Mouse (Mus musculus): ENCODE measurements around the gene Fam53b.

The Fam53b gene

GRCm38 (mm10) chr7:132742912-132743311, 70.8 kb downstream of the Fam53b start:
- CTCF ChIA-PET, result no interaction called here

DNA sequence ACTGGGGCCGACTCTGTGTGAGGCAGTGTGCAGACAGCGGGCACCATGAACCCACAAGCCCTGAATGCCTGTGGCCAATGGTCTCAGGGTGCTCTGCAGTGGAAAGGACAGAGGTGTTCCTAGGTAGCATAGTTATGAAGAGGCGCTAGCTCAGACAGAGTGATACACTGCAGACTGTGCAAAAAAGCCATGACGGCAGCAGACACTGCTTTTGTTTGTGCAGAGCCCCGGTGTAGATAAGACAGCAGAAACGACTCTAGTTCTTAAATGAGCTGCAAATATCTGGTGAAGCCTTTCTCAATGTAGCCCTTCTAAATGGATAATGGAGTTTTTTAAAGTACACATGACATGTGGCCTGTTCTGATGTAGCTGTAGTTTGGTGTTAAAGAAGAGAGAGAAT, 73.9 kb downstream of the Fam53b start:
- CTCF ChIA-PET, result interaction anchor here (0.6 kb wide), 1 partner anchor 237 kb away, joined by 9 read pairs; no protein-coding TSS in a partner anchor

DNA sequence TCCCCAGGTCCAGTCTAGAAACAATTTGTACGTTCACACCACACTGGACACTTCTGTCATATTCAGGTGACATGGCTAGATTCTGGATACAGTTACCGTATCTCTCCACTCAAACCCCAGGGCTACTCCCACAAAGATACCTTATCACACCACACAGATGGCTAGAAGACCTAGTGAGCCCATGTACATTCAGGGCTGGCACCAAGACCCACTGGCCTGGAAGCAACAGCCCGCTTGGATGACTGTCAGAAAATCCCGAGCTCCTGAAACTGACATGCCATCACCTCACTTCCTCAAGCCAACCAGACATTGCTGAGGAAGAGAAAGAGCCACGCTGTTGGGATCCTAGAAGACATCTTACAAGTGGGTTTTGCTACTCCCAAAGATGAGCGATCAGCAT, 74.8 kb downstream of the Fam53b start:
- CTCF ChIA-PET, result no interaction called here

- CTCF ChIA-PET, result interaction anchor here (0.6 kb wide), 1 partner anchor 37 kb away, joined by 3 read pairs; no protein-coding TSS in a partner anchor
These were observed 77.4 kb downstream of the Fam53b start for GRCm38 (mm10) chr7:132736099-132736862.

- CTCF ChIA-PET, result interaction anchor here (0.5 to 1.2 kb wide), 5 partner anchors 14 to 184 kb away, joined by 3 to 5 read pairs (median 3); no protein-coding TSS in a partner anchor
These were observed 78.5 kb downstream of the Fam53b start for GRCm38 (mm10) chr7:132735145-132735544.

DNA sequence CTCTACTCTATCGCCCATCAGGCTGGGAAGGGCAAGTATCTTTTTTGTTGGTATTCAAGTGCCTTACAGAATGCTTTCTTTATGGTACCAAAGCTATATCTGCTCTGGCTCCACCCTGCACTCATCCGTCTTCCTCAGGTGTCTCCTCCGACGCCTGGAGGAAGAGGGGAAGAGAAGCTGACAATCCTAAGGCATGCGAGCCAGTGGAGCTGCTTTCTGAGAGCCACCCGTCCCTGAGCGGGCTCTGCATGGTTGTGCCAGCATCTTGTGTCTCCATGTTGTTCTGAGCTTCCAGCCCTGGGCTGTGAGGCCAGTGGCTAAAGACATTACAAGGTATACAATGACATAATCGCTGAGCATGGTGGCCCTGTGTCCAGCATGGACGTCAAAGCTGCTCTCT, 79.5 kb downstream of the Fam53b start:
- CTCF ChIA-PET, result interaction anchor here (1.0 to 1.2 kb wide), 2 partner anchors 43 to 79 kb away, joined by 3 to 5 read pairs; no protein-coding TSS in a partner anchor

DNA sequence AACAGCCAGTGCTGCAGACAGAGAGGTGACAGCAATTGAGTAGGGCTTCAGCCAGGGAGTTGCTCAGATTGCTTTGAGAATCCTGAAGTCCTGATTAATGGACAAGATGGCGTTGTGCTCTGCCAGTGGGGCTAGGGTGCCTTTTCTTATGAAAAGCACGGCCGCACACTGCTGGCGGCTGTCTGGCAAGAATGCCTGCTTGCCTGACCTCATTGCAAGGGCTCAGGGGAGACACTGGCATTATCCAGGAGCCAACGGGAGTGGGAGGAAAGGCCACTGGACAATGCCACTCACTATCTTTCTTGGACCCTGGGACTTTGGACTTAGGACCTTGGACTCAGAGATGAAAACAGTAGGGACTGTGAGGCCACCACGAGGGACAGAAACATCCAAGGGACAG, 80.2 kb downstream of the Fam53b start:
- CTCF ChIA-PET, result interaction anchor here (0.6 kb wide), 1 partner anchor 21 kb away, joined by 3 read pairs; no protein-coding TSS in a partner anchor

DNA sequence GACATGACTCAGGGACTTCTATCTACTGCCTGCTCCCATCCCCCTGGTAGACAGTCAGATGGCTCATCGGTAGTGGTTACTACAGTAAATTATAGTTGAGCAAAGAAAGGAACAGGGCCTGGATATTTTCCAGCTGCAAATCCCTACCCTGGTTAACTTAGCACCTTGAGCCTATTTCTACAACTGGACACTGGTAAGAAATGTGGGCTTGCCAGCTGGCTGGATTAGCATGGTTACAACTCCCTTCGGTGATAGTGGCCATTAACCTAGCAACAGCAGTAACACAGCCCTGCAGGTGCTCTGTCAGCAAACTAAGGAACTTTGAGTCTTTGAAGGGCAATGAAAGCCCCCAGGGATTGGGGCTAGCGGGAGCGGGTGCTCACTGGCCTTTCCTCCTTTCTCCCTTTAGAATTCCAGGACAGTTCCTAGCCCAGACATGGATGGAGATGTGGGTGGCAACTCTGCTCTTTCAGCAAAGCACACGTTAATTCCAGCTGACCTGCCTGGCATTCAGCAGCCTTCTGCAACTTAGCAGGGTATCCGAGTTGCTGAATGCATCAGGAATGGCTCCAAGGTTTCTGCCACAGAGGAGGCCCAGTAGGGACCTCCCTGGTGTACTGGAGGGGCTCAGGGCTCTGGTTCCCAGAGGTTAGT, 81.4 kb downstream of the Fam53b start:
- CTCF ChIA-PET, result no interaction called here

- CTCF ChIA-PET, result interaction anchor here (0.5 kb wide), 1 partner anchor 113 kb away, joined by 4 read pairs; no protein-coding TSS in a partner anchor
These were observed 82.1 kb downstream of the Fam53b start for GRCm38 (mm10) chr7:132731558-132731957.

GRCm38 (mm10) chr7:132730510-132730909, 83.2 kb downstream of the Fam53b start:
- CTCF ChIA-PET, result no interaction called here

- CTCF ChIA-PET, result no interaction called here
These were observed 84.4 kb downstream of the Fam53b start for GRCm38 (mm10) chr7:132729093-132729831.

GRCm38 (mm10) chr7:132726106-132726861, 87.4 kb downstream of the Fam53b start:
- CTCF ChIA-PET, result no interaction called here

DNA sequence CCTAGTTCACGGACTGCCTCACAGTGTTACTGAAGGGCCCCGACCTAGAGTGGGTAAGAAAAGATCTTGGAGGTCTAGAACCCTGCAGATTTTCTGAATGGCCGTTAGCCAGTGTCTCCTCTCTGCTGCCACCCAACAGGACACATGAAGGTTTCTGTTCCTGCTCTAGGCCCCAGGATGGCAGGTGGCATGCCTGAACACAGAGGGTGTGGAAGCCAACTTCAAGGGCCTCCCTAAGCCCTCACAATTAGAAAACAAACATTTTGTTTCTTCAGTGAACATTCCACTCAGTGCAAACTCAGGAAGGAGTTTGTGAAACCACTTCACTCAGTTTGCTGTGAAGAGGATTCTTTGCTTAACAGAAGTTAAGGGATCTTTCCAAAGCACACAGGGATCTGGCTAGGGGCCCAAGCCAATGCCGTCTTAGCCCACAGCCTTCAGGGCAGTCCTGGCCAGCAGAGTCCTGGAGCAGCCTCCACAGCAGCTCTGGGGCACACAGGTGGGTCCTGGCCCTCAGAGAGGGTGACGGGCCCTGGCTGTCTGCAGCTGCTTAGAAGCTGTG, 89.1 kb downstream of the Fam53b start:
- CTCF ChIA-PET, result no interaction called here

DNA sequence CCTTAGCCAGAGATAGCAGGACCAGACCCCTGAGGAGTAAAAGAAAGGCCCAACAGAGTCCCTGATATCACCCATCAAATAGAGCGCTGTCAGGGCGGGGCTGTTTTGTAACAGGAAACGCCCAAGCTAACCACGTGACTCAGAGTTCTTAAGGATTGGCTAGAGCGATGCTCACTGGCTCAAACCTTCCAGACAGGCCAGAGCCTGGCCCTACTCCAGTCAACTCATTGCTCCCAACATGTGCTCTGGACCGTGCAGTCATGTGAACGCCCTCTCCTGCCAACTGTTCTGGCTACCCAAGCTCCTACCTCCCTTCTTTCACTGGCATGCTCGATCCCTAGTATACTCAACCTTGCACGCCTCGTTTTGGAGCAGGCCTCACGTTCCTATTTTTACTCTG, 89.8 kb downstream of the Fam53b start:
- CTCF ChIA-PET, result no interaction called here

- CTCF ChIA-PET, result no interaction called here
These were observed 91.0 kb downstream of the Fam53b start for GRCm38 (mm10) chr7:132722401-132723370.

- CTCF ChIA-PET, result interaction anchor here (0.5 to 1.4 kb wide), 3 partner anchors 15 to 339 kb away, joined by 3 to 4 read pairs (median 3); no protein-coding TSS in a partner anchor
These were observed 93.1 kb downstream of the Fam53b start for GRCm38 (mm10) chr7:132720562-132720961.

GRCm38 (mm10) chr7:132719570-132719969, 94.1 kb downstream of the Fam53b start:
- CTCF ChIA-PET, result interaction anchor here (1.4 kb wide), 1 partner anchor 22 kb away, joined by 3 read pairs; no protein-coding TSS in a partner anchor

DNA sequence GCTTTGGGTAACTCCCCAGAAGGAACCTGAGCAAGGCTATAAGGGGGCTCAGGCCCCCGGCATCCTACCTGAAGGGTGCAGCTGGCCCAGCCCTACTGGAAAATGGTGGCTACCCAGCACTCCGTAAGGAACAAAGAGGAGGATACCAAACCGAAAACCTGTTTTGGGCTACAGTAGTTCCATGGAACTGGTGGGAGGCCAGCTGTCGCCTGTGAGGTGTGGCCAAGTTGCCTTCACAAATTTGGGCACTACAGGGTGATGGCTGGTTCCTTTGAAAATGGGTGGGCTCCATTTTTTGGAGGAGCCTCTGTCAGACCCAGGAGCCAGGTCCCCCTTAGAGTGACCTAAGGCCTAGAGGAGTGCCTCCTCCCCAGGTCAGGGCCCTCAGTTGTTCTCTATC, 98.4 kb downstream of the Fam53b start:
- CTCF ChIA-PET, result no interaction called here

DNA sequence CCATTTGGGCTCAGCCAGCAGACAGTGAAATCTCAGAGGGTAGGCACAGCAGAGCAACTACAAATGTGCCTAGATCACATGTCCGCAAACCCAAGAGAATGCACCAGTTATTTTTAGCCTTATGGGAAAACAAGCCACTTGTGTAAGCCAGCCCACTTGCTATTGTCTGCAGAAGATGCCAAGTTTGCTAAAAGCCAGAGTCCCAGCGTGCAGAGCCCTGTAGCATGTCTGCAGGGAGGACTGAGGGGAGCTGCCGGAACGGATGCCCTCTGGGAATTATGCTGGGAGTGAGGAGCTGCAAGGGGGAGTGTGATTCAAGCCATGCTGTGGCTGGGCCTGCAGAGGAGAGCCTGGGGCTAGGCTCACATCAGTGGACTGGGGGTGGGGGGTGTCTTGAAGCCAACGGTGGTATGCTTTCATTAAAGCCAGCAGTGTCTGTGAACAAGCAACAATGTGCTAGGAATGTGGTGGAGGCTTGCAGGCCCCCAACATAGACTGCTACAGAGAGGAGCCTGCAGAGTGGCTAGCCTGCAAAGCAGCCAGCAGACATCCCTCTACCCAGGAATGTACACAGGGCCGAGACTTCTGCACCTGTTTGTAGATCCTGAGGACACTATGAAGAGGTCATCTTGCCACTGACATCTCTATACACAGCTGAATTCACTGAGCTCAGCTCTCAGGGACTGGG, 99.3 kb downstream of the Fam53b start:
- CTCF ChIA-PET, result interaction anchor here (0.5 kb wide), 1 partner anchor 112 kb away, joined by 5 read pairs; no protein-coding TSS in a partner anchor
